Mouse (Mus musculus): ENCODE results near the gene Idh3g. TPM values are rescaled to one million over a fixed set of nuclear protein-coding genes. Genes with fewer than 3 reads are reported as not detected.

Idh3g gene
- 270 and 279 TPM in 2 replicates for polyA plus RNA-seq (2016; fragmentation: Nextera tagmentation; extraction: Ambion mirVana)

- WGBS: 15% methylated on average over 51 of the region's 52 CpGs
Measured at GRCm38 (mm10) chrX:73786364-73787224, at the start of gene Idh3g, which contains the start of gene Ssr4. TSS of gene Idh3g (minus strand) at chrX:73786897. TSS of gene Ssr4 (plus strand) at chrX:73787028.

GRCm38 (mm10) chrX:73835731-73836130 lies 49.0 kb upstream of the Idh3g start:
- no peak overlapping the region for H3K4me3 ChIP-seq
- no peaks in the 10 kb centered on the region for H3K4me1 ChIP-seq (replicated peaks)
- H3K4me2 ChIP-seq: no peak overlapping the region
- no peaks in the 10 kb centered on the region for H3K27me3 ChIP-seq (replicated peaks)
- H3K36me3 ChIP-seq: no peaks in the 10 kb centered on the region
- no peak overlapping the region for H3K27ac ChIP-seq (ENCODE audit: poor library complexity, severe bottlenecking)
- no peak for ATAC-seq (ENCODE audit: insufficient number of reproducible peaks, low FRiP score)
- no peak overlapping the region for H3K9ac ChIP-seq
- H3K9me3 ChIP-seq (replicated peaks): no peaks in the 10 kb centered on the region
- WGBS: 60% methylated on average over 1 of the region's 1 CpGs

More at GRCm38 (mm10) chrX:73786364-73787224, at the start of gene Idh3g, which contains the start of gene Ssr4:
- peak within 1 kb of the TSS; percentile 74 for H3K4me2 ChIP-seq
- H3K9me3 ChIP-seq (replicated peaks): no peaks in the 10 kb centered on the region
- H3K9ac ChIP-seq: peak within 1 kb of the TSS; percentile 83
- H3K4me1 ChIP-seq (replicated peaks): peaks cover 22% of the 10 kb centered on the region
- peak within 1 kb of the TSS; percentile 73 for H3K4me3 ChIP-seq
- ATAC-seq (ENCODE audit: insufficient number of reproducible peaks, low FRiP score): peak; percentile 94
- peaks cover 33% of the 10 kb centered on the region for H3K36me3 ChIP-seq
- peak within 1 kb of the TSS; percentile 86 for H3K27ac ChIP-seq (ENCODE audit: poor library complexity, severe bottlenecking)
- H3K27me3 ChIP-seq (replicated peaks): no peaks in the 10 kb centered on the region; the same call in 1 of the 2 replicates

GRCm38 (mm10) chrX:73824185-73825151 lies 37.8 kb upstream of the Idh3g start, which contains the start of gene Pdzd4:
TSS of gene Pdzd4 (minus strand) at chrX:73824969.
- WGBS: 16% methylated on average over 76 of the region's 84 CpGs
- ATAC-seq (ENCODE audit: insufficient number of reproducible peaks, low FRiP score): peak; percentile 63

GRCm38 (mm10) chrX:73823747-73824146 lies 37.0 kb upstream of the Idh3g start:
- Histone ChIP-seq H3K4me1 (replicated peaks) (0 out of 2 replicates have a peak, but pooled peaks cover 8% of the 10 kb centered on the region), H3K27me3 (replicated peaks) (peaks cover 36% of the 10 kb centered on the region), H3K9ac (0 out of 2 replicates have a peak overlapping the region, but pooled peaks have one; percentile 64), H3K36me3 (no peaks in the 10 kb centered on the region), H3K9me3 (replicated peaks) (no peaks in the 10 kb centered on the region), H3K4me2 (peak overlapping the region; percentile 88), H3K27ac (ENCODE audit: poor library complexity, severe bottlenecking) (no peak overlapping the region), H3K4me3 (peak overlapping the region; percentile 67)
- WGBS: 18% methylated on average over 17 of the region's 17 CpGs
- ATAC-seq (ENCODE audit: insufficient number of reproducible peaks, low FRiP score): no peak

More at GRCm38 (mm10) chrX:73824185-73825151, 37.8 kb upstream of the Idh3g start, which contains the start of gene Pdzd4:
- Histone ChIP-seq H3K27me3 (replicated peaks) (peaks cover 36% of the 10 kb centered on the region), H3K36me3 (no peaks in the 10 kb centered on the region), H3K9ac (peak within 1 kb of the TSS; percentile 64), H3K4me2 (peak within 1 kb of the TSS; percentile 88), H3K27ac (ENCODE audit: poor library complexity, severe bottlenecking) (no peak within 1 kb of the TSS), H3K9me3 (replicated peaks) (no peaks in the 10 kb centered on the region), H3K4me3 (peak within 1 kb of the TSS; percentile 67), H3K4me1 (replicated peaks) (0 out of 2 replicates have a peak, but pooled peaks cover 8% of the 10 kb centered on the region)

GRCm38 (mm10) chrX:73816596-73817314 lies 30.1 kb upstream of the Idh3g start:
- Histone ChIP-seq H3K27me3 (replicated peaks) (peaks cover 6% of the 10 kb centered on the region; the same call in 1 of the 2 replicates), H3K9me3 (replicated peaks) (no peaks in the 10 kb centered on the region), H3K4me3 (no peak overlapping the region), H3K36me3 (no peaks in the 10 kb centered on the region), H3K27ac (ENCODE audit: poor library complexity, severe bottlenecking) (no peak overlapping the region), H3K4me1 (replicated peaks) (no peaks in the 10 kb centered on the region), H3K4me2 (no peak overlapping the region), H3K9ac (no peak overlapping the region)
- ATAC-seq (ENCODE audit: insufficient number of reproducible peaks, low FRiP score): no peak
- 50% methylated on average over 3 of the region's 3 CpGs for WGBS

GRCm38 (mm10) chrX:73815072-73815471 lies 28.4 kb upstream of the Idh3g start:
- WGBS: 17% methylated on average over 14 of the region's 14 CpGs
- H3K4me1 ChIP-seq (replicated peaks): no peaks in the 10 kb centered on the region
- peak overlapping the region; percentile 29; the same call in 1 of the 2 replicates for H3K4me3 ChIP-seq
- H3K27me3 ChIP-seq (replicated peaks): peaks cover 6% of the 10 kb centered on the region; the same call in 1 of the 2 replicates
- no peak overlapping the region for H3K9ac ChIP-seq
- no peaks in the 10 kb centered on the region for H3K36me3 ChIP-seq
- no peak for ATAC-seq (ENCODE audit: insufficient number of reproducible peaks, low FRiP score)
- H3K27ac ChIP-seq (ENCODE audit: poor library complexity, severe bottlenecking): no peak overlapping the region
- H3K9me3 ChIP-seq (replicated peaks): no peaks in the 10 kb centered on the region
- H3K4me2 ChIP-seq: peak overlapping the region; percentile 62

- no peak for ATAC-seq (ENCODE audit: insufficient number of reproducible peaks, low FRiP score)
- H3K27ac ChIP-seq (ENCODE audit: poor library complexity, severe bottlenecking): no peak overlapping the region
- WGBS: 42% methylated on average over 1 of the region's 1 CpGs
Measured at GRCm38 (mm10) chrX:73805814-73806213, 19.1 kb upstream of the Idh3g start.

GRCm38 (mm10) chrX:73798502-73798901 lies 11.8 kb upstream of the Idh3g start:
- Histone ChIP-seq H3K27ac (ENCODE audit: poor library complexity, severe bottlenecking) (no peak overlapping the region), H3K9me3 (replicated peaks) (no peaks in the 10 kb centered on the region), H3K9ac (no peak overlapping the region), H3K36me3 (no peaks in the 10 kb centered on the region), H3K4me3 (no peak overlapping the region), H3K27me3 (replicated peaks) (0 out of 2 replicates have a peak, but pooled peaks cover 8% of the 10 kb centered on the region), H3K4me1 (replicated peaks) (no peaks in the 10 kb centered on the region), H3K4me2 (no peak overlapping the region)
- ATAC-seq (ENCODE audit: insufficient number of reproducible peaks, low FRiP score): peak; percentile 45; the same call in 1 of the 2 replicates
- 34% methylated on average over 9 of the region's 9 CpGs for WGBS

More at GRCm38 (mm10) chrX:73805814-73806213, 19.1 kb upstream of the Idh3g start:
- Histone ChIP-seq H3K4me1 (replicated peaks) (no peaks in the 10 kb centered on the region), H3K9me3 (replicated peaks) (no peaks in the 10 kb centered on the region), H3K4me3 (no peak overlapping the region), H3K27me3 (replicated peaks) (no peaks in the 10 kb centered on the region), H3K9ac (no peak overlapping the region), H3K36me3 (no peaks in the 10 kb centered on the region), H3K4me2 (no peak overlapping the region)

- no peak for ATAC-seq (ENCODE audit: insufficient number of reproducible peaks, low FRiP score)
- Histone ChIP-seq H3K9me3 (replicated peaks) (no peaks in the 10 kb centered on the region), H3K4me3 (no peak overlapping the region), H3K27ac (ENCODE audit: poor library complexity, severe bottlenecking) (no peak overlapping the region), H3K9ac (no peak overlapping the region), H3K4me1 (replicated peaks) (no peaks in the 10 kb centered on the region), H3K27me3 (replicated peaks) (0 out of 2 replicates have a peak, but pooled peaks cover 8% of the 10 kb centered on the region), H3K4me2 (no peak overlapping the region), H3K36me3 (no peaks in the 10 kb centered on the region)
- 81% methylated on average over 2 of the region's 2 CpGs for WGBS
Measured at GRCm38 (mm10) chrX:73797511-73797910, 10.8 kb upstream of the Idh3g start.

- no peak; the same call in 1 of the 2 replicates for ATAC-seq (ENCODE audit: insufficient number of reproducible peaks, low FRiP score)
- Histone ChIP-seq H3K27ac (ENCODE audit: poor library complexity, severe bottlenecking) (no peak overlapping the region), H3K9me3 (replicated peaks) (no peaks in the 10 kb centered on the region), H3K4me1 (replicated peaks) (peaks cover 3% of the 10 kb centered on the region), H3K27me3 (replicated peaks) (no peaks in the 10 kb centered on the region; the same call in 1 of the 2 replicates), H3K4me2 (no peak overlapping the region), H3K9ac (no peak overlapping the region), H3K4me3 (no peak overlapping the region), H3K36me3 (peaks cover 23% of the 10 kb centered on the region)
- WGBS: 56% methylated on average over 1 of the region's 1 CpGs
Measured at GRCm38 (mm10) chrX:73793505-73793904, 6.8 kb upstream of the Idh3g start.
